Comparison of ENCODE assay signal across 11 mouse cellular contexts in the genomic region with DNA sequence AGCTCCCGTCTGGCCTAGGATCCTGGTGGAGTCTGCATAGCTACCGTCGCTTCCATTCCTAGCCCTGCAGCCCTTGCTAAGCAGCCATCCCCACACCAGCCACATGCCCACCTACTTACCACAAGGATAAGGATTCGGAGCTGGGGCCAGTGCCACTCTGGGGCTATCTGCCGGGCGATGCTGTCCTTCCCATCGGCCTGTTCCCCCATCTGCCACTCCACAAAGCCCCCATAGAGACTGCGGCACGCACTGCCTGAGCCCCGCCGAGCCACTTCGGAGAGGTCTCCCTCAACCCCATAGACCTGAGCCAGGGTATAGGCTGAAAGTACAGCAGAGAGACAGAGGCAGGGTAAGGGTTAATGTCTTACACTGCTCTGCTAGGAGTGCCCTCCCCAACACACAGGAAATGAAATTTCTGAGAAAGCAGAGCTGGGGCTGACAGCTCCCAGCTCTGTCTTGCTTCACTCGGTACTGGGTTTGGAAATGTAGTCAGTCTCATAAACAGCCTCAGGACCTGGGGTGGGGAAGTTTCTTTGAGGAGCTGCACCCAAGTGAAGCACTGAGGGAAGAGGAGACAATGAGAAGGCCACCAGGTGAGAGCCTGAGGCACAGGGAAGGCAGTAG. TPM values are rescaled to one million over a fixed set of nuclear protein-coding genes. Genes with fewer than 3 reads are reported as not detected.
DNase-seq lines count a peak whose midpoint lies in the region; ATAC-seq and TF ChIP-seq lines count a peak whose summit lies in the region.
"Had no signal": no experiment of that assay in that cellular context is flagged by ENCODE, and none has a peak within 500 bp of the region (broad histone marks: within the 10 kb centered on the region; RNA-seq: fewer than 3 reads in every experiment).

No protein-coding gene starts in this region.

- WGBS in kidney, embryonic 16.5 days = 78% methylated on average over 13 of the region's 13 CpGs
- WGBS in kidney, adult 2 months = 84% methylated on average over 13 of the region's 13 CpGs
- 90% methylated on average over 13 of the region's 13 CpGs for WGBS in limb, embryonic 10.5 days

- peak; percentile 32; the same call in 1 of the 2 replicates for ATAC-seq in kidney, embryonic 16.5 days (ENCODE audit: low FRiP score, low TSS enrichment)
- ATAC-seq in activated CD4-positive, CD25-positive, alpha-beta regulatory T cell, adult 4 months = peak; percentile 69
- peak; percentile 38 for ATAC-seq in monocyte, adult 5-6 weeks (replicated peaks; ENCODE audit: insufficient number of reproducible peaks, low FRiP score, low TSS enrichment, poor library complexity, severe bottlenecking)
- ATAC-seq in cerebellum, adult (ENCODE audit: insufficient number of reproducible peaks, low FRiP score, low TSS enrichment) = no peak

- DNase-seq in kidney, adult 2 months = no peak
- DNase-seq in limb, embryonic 10.5 days (ENCODE audit: low spot score) = no peak
- no peak for DNase-seq in embryo, embryonic 10 days (ENCODE audit: low spot score)
- DNase-seq in cerebellum, postnatal 10 days = no peak

- no peak overlapping the region for H3K4me3 ChIP-seq in kidney, embryonic 16.5 days (ENCODE audit: low read length)
- H3K4me3 ChIP-seq in kidney, adult 2 months (ENCODE audit: insufficient read depth, low read depth, low read length) = no peak overlapping the region
- H3K4me3 ChIP-seq in limb, embryonic 10.5 days = no peak overlapping the region
- H3K4me3 ChIP-seq: midbrain, embryonic 12.5 days had no signal

- no peak for TF ChIP-seq CTCF in kidney, adult 2 months (conservative IDR thresholded peaks at IDR 0.05; ENCODE audit: insufficient read depth, insufficient read length, low read depth, low read length)

- H3K27ac ChIP-seq in kidney, embryonic 16.5 days (ENCODE audit: low read length) = 0 out of 2 replicates have a peak overlapping the region, but pooled peaks have one; percentile 31
- H3K27ac ChIP-seq in kidney, adult 2 months (ENCODE audit: insufficient read depth, low read depth, low read length) = no peak overlapping the region
- peak overlapping the region; percentile 50 for H3K27ac ChIP-seq in limb, embryonic 10.5 days
- H3K27ac ChIP-seq: midbrain, embryonic 12.5 days had no signal

- 0 out of 2 replicates have a peak overlapping the region, but pooled peaks have one; percentile 33 for H3K9ac ChIP-seq in kidney, embryonic 16.5 days (replicated peaks; ENCODE audit: low read length)
- H3K9ac ChIP-seq: midbrain, embryonic 12.5 days had no signal

- H3K36me3 ChIP-seq in kidney, embryonic 16.5 days (ENCODE audit: insufficient read depth, low read length) = peaks cover 13% of the 10 kb centered on the region
- no peaks in the 10 kb centered on the region for H3K36me3 ChIP-seq in kidney, adult 2 months (ENCODE audit: control insufficient read depth, insufficient read depth, low read length)
- peaks cover 71% of the 10 kb centered on the region for H3K36me3 ChIP-seq in limb, embryonic 10.5 days

- 0 out of 2 replicates have a peak overlapping the region, but pooled peaks have one; percentile 8 for H3K4me2 ChIP-seq in kidney, embryonic 16.5 days (replicated peaks; ENCODE audit: low read depth, low read length)
- H3K4me2 ChIP-seq: midbrain, embryonic 12.5 days had no signal

- H3K27me3 ChIP-seq in kidney, embryonic 16.5 days (ENCODE audit: insufficient read depth, low read length) = no peaks in the 10 kb centered on the region
- H3K27me3 ChIP-seq in kidney, adult 2 months (replicated peaks; ENCODE audit: control insufficient read depth, insufficient read depth, low read length) = no peaks in the 10 kb centered on the region
- no peaks in the 10 kb centered on the region for H3K27me3 ChIP-seq in limb, embryonic 10.5 days (ENCODE audit: low read depth, poor library complexity, severe bottlenecking)

- H3K4me1 ChIP-seq in kidney, embryonic 16.5 days (ENCODE audit: insufficient read depth, low read length) = peaks cover 21% of the 10 kb centered on the region
- H3K4me1 ChIP-seq in kidney, adult 2 months (ENCODE audit: control insufficient read depth, insufficient read depth, low read length) = peaks cover 3% of the 10 kb centered on the region; the same call in 1 of the 2 replicates
- peaks cover 25% of the 10 kb centered on the region for H3K4me1 ChIP-seq in limb, embryonic 10.5 days

- no peaks in the 10 kb centered on the region for H3K9me3 ChIP-seq in kidney, embryonic 16.5 days (ENCODE audit: low read length)
- no peaks in the 10 kb centered on the region for H3K9me3 ChIP-seq in limb, embryonic 10.5 days (replicated peaks)
- H3K9me3 ChIP-seq: midbrain, embryonic 12.5 days had no signal

- TF ChIP-seq POLR2A in kidney, adult 2 months (IDR thresholded peaks at IDR 0.05; ENCODE audit: low read depth, low read length) = no peak

RNA-seq across cellular contexts. Expression of a gene that starts 5.1 kb away (rescaled TPM):
- 385 and 421 TPM in 2 replicates for polyA plus RNA-seq in kidney, embryonic 16.5 days (2015; fragmentation: Nextera tagmentation; extraction: Ambion mirVana)
- 1,266 and 1,342 TPM in 2 replicates for polyA plus RNA-seq in kidney, adult 2 months (2012; rRNA removed)
- polyA plus RNA-seq in activated CD4-positive, CD25-positive, alpha-beta regulatory T cell, adult 4 months (2017; shearing (Covaris generic)) = 100 to 1,000 TPM; 750 to 796 TPM
- polyA plus RNA-seq in limb, embryonic 10.5 days (2016; fragmentation: Nextera tagmentation; extraction: Ambion mirVana) = 79.8 and 82.8 TPM in 2 replicates
- 340 to 389 TPM (median 367 TPM) in 3 replicates for total RNA-seq in monocyte, adult 5-6 weeks (2017)

RNA-seq across cellular contexts. Expression of a gene that starts 5.4 kb away (rescaled TPM):
- polyA plus RNA-seq in kidney, embryonic 16.5 days (2015; fragmentation: Nextera tagmentation; extraction: Ambion mirVana) = 36.4 and 36.6 TPM in 2 replicates
- 68.7 and 77.3 TPM in 2 replicates for polyA plus RNA-seq in kidney, adult 2 months (2012; rRNA removed)
- polyA plus RNA-seq in activated CD4-positive, CD25-positive, alpha-beta regulatory T cell, adult 4 months (2017; shearing (Covaris generic)) = 10 to 100 TPM; 14.8 to 15.1 TPM
- polyA plus RNA-seq in limb, embryonic 10.5 days (2016; fragmentation: Nextera tagmentation; extraction: Ambion mirVana) = 64.6 and 64.9 TPM in 2 replicates
- total RNA-seq in monocyte, adult 5-6 weeks (2017) = 4.5 to 9.2 TPM (median 8.8 TPM) in 3 replicates

RNA-seq across cellular contexts. Expression of a gene that starts 16.0 kb away (rescaled TPM):
- not detected in 2 replicates for polyA plus RNA-seq in kidney, embryonic 16.5 days (2015; fragmentation: Nextera tagmentation; extraction: Ambion mirVana)
- polyA plus RNA-seq in kidney, adult 2 months (2012; rRNA removed) = 0.11 TPM in 1 of 2 replicates, not detected in the other
- polyA plus RNA-seq in activated CD4-positive, CD25-positive, alpha-beta regulatory T cell, adult 4 months (2017; shearing (Covaris generic)) = not detected
- 0.28 TPM in 1 of 2 replicates, not detected in the other for polyA plus RNA-seq in limb, embryonic 10.5 days (2016; fragmentation: Nextera tagmentation; extraction: Ambion mirVana)
- total RNA-seq in monocyte, adult 5-6 weeks (2017) = not detected in 3 replicates
- total RNA-seq: layer of hippocampus, postnatal 14 days had no signal
- polyA plus RNA-seq: heart, postnatal 0 days; midbrain, embryonic 12.5 days had no signal

RNA-seq across cellular contexts. Expression of a gene that starts 22.7 kb away (rescaled TPM):
- polyA plus RNA-seq in kidney, embryonic 16.5 days (2015; fragmentation: Nextera tagmentation; extraction: Ambion mirVana) = 0.75 and 0.77 TPM in 2 replicates
- 1.6 and 1.7 TPM in 2 replicates for polyA plus RNA-seq in kidney, adult 2 months (2012; rRNA removed)
- polyA plus RNA-seq in activated CD4-positive, CD25-positive, alpha-beta regulatory T cell, adult 4 months (2017; shearing (Covaris generic)) = 1 to 10 TPM; 3.2 to 5.1 TPM
- polyA plus RNA-seq in limb, embryonic 10.5 days (2016; fragmentation: Nextera tagmentation; extraction: Ambion mirVana) = not detected in 2 replicates
- 1.6 TPM in 1 of 3 replicates, not detected in the others for total RNA-seq in monocyte, adult 5-6 weeks (2017)
- total RNA-seq: layer of hippocampus, postnatal 14 days had no signal
- polyA plus RNA-seq: midbrain, embryonic 12.5 days had no signal

RNA-seq across cellular contexts. Expression of a gene that starts 38.0 kb away (rescaled TPM):
- 39.3 and 46.0 TPM in 2 replicates for polyA plus RNA-seq in kidney, embryonic 16.5 days (2015; fragmentation: Nextera tagmentation; extraction: Ambion mirVana)
- 64.4 and 64.5 TPM in 2 replicates for polyA plus RNA-seq in kidney, adult 2 months (2012; rRNA removed)
- 10 to 100 TPM; 35.0 to 36.0 TPM for polyA plus RNA-seq in activated CD4-positive, CD25-positive, alpha-beta regulatory T cell, adult 4 months (2017; shearing (Covaris generic))
- 33.1 and 41.4 TPM in 2 replicates for polyA plus RNA-seq in limb, embryonic 10.5 days (2016; fragmentation: Nextera tagmentation; extraction: Ambion mirVana)
- total RNA-seq in monocyte, adult 5-6 weeks (2017) = 96.0 to 108 TPM (median 106 TPM) in 3 replicates
